Mouse (Mus musculus) liver, embryonic 16.5 days (tissue): ENCODE measurements around the gene Dars. TPM values are rescaled to one million over a fixed set of nuclear protein-coding genes. Genes with fewer than 3 reads are reported as not detected.

Experiments used
- ATAC-seq: fragments of 200-750 bp; cut with Nextera tagmentation; 2 replicates; pipeline ENCODE4 v1.8.0; 2017; ENCODE audit warnings: low read depth, mild to moderate bottlenecking, moderate number of reproducible peaks, moderate library complexity
- H3K27ac ChIP-seq: fragments of 300-500 bp; sonication (generic); 2 replicates; pipeline ENCODE4 v1.5.1; 2014; ENCODE audit warnings: mild to moderate bottlenecking, low read length
- H3K27me3 ChIP-seq: fragments of 300-500 bp; sonication (generic); 2 replicates; pipeline ENCODE4 v1.6.1; 2014; ENCODE audit warnings: low read depth, low read length, mixed read lengths; ENCODE audit not compliant: control insufficient read depth, insufficient read depth
- H3K36me3 ChIP-seq: fragments of 300-500 bp; sonication (generic); 2 replicates; pipeline ENCODE4 v1.6.1; 2014; ENCODE audit warnings: mild to moderate bottlenecking; ENCODE audit not compliant: control insufficient read depth, insufficient read depth
- H3K4me1 ChIP-seq: fragments of 300-500 bp; sonication (generic); 2 replicates; pipeline ENCODE4 v1.6.1; 2014; ENCODE audit warnings: low read depth, low read length, mixed read lengths; ENCODE audit not compliant: control insufficient read depth
- H3K4me2 ChIP-seq: fragments of 300-500 bp; sonication (generic); 2 replicates; pipeline ENCODE4 v1.6.1; 2014; ENCODE audit warnings: low read depth, low read length, mixed read lengths
- H3K4me3 ChIP-seq: fragments of 300-500 bp; sonication (generic); 2 replicates; pipeline ENCODE4 v1.5.1; 2014; ENCODE audit warnings: low read depth, mild to moderate bottlenecking, low read length
- H3K9ac ChIP-seq: fragments of 300-500 bp; sonication (generic); 2 replicates; pipeline ENCODE4 v1.6.1; 2014; ENCODE audit warnings: low read depth, low read length
- H3K9me3 ChIP-seq: fragments of 300-500 bp; sonication (generic); replicated peaks from 2 replicates; pipeline ENCODE4 v1.6.1; 2016; ENCODE audit warnings: low read length; ENCODE audit not compliant: control insufficient read depth
- WGBS: fragments of 180-500 bp; shearing (Covaris S2); extraction: QIAGEN DNeasy Blood & Tissue Kit; methylation state at CpG from one replicate; pipeline ENCODE4 v1.1.7; 2014; ENCODE audit not compliant: insufficient replicate concordance; 5-methylcytosine and 5-hydroxymethylcytosine counted together
- polyA plus RNA-seq: library from polyadenylated mRNA; unstranded; fragments of >200 nt; fragmentation: Nextera tagmentation; extraction: Ambion mirVana; gene quantifications from 2 replicates; pipeline ENCODE4 v1.2.1, GENCODE M21; 2015

Dars gene
- polyA plus RNA-seq, 1 experiment from 2014 or later = 98.0 TPM

- Histone ChIP-seq H3K4me2 (no peak overlapping the region), H3K27me3 (no peaks in the 10 kb centered on the region), H3K36me3 (peaks cover 23% of the 10 kb centered on the region), H3K4me3 (no peak overlapping the region), H3K4me1 (no peaks in the 10 kb centered on the region), H3K9me3 (no peaks in the 10 kb centered on the region), H3K27ac (no peak overlapping the region), H3K9ac (no peak overlapping the region)
- no peak for ATAC-seq
- WGBS = 63% methylated on average over 2 of the region's 2 CpGs
Observed at GRCm38 (mm10) chr1:128400926-128401325, 16.2 kb downstream of the Dars start.

- no peak for ATAC-seq
- H3K9ac ChIP-seq = no peak overlapping the region
- H3K4me3 ChIP-seq = no peak overlapping the region
- H3K4me1 ChIP-seq = no peaks in the 10 kb centered on the region
- H3K27me3 ChIP-seq = no peaks in the 10 kb centered on the region
- H3K36me3 ChIP-seq = peaks cover 22% of the 10 kb centered on the region
- H3K9me3 ChIP-seq = no peaks in the 10 kb centered on the region
- no peak overlapping the region for H3K4me2 ChIP-seq
- 73% methylated on average over 5 of the region's 5 CpGs for WGBS
- H3K27ac ChIP-seq = no peak overlapping the region
Observed at GRCm38 (mm10) chr1:128399941-128400915, 16.9 kb downstream of the Dars start.

- ATAC-seq = no peak
- WGBS = 79% methylated on average over 5 of the region's 5 CpGs
- no peak overlapping the region for H3K27ac ChIP-seq
- H3K4me1 ChIP-seq = no peaks in the 10 kb centered on the region
- peaks cover 18% of the 10 kb centered on the region for H3K36me3 ChIP-seq
- H3K9ac ChIP-seq = no peak overlapping the region
- no peaks in the 10 kb centered on the region for H3K9me3 ChIP-seq
- no peaks in the 10 kb centered on the region for H3K27me3 ChIP-seq
- H3K4me2 ChIP-seq = no peak overlapping the region
- H3K4me3 ChIP-seq = no peak overlapping the region
Observed at GRCm38 (mm10) chr1:128398738-128399445, 18.3 kb downstream of the Dars start.

GRCm38 (mm10) chr1:128394657-128395056 is 22.5 kb downstream of the Dars start:
- Histone ChIP-seq H3K4me1 (no peaks in the 10 kb centered on the region), H3K36me3 (peaks cover 16% of the 10 kb centered on the region)
- 74% methylated on average over 3 of the region's 3 CpGs for WGBS

GRCm38 (mm10) chr1:128392382-128392781 is 24.8 kb downstream of the Dars start:
- H3K4me3 ChIP-seq = no peak overlapping the region
- peaks cover 20% of the 10 kb centered on the region for H3K36me3 ChIP-seq
- WGBS = 84% methylated on average over 2 of the region's 2 CpGs
- no peak overlapping the region for H3K9ac ChIP-seq
- no peaks in the 10 kb centered on the region for H3K27me3 ChIP-seq
- no peak overlapping the region for H3K27ac ChIP-seq
- no peak for ATAC-seq
- H3K4me1 ChIP-seq = no peaks in the 10 kb centered on the region
- no peak overlapping the region for H3K4me2 ChIP-seq
- H3K9me3 ChIP-seq = no peaks in the 10 kb centered on the region

More at GRCm38 (mm10) chr1:128394657-128395056, 22.5 kb downstream of the Dars start:
- no peak overlapping the region for H3K9ac ChIP-seq
- H3K9me3 ChIP-seq = no peaks in the 10 kb centered on the region
- H3K4me3 ChIP-seq = no peak overlapping the region
- H3K27me3 ChIP-seq = no peaks in the 10 kb centered on the region
- ATAC-seq = no peak
- H3K27ac ChIP-seq = no peak overlapping the region
- no peak overlapping the region for H3K4me2 ChIP-seq

- Histone ChIP-seq H3K4me2 (no peak overlapping the region), H3K27me3 (no peaks in the 10 kb centered on the region), H3K27ac (no peak overlapping the region), H3K36me3 (peaks cover 31% of the 10 kb centered on the region), H3K4me1 (no peaks in the 10 kb centered on the region), H3K9ac (no peak overlapping the region), H3K4me3 (no peak overlapping the region), H3K9me3 (no peaks in the 10 kb centered on the region)
- ATAC-seq = no peak
- WGBS = 72% methylated on average over 7 of the region's 7 CpGs
Observed at GRCm38 (mm10) chr1:128386487-128386886, 30.7 kb downstream of the Dars start.

GRCm38 (mm10) chr1:128376841-128377240 is 40.3 kb downstream of the Dars start:
- no peak overlapping the region for H3K9ac ChIP-seq
- no peak for ATAC-seq
- WGBS = 81% methylated on average over 4 of the region's 4 CpGs
- H3K4me3 ChIP-seq = no peak overlapping the region
- no peaks in the 10 kb centered on the region for H3K4me1 ChIP-seq
- peaks cover 19% of the 10 kb centered on the region for H3K36me3 ChIP-seq
- H3K4me2 ChIP-seq = no peak overlapping the region
- no peak overlapping the region for H3K27ac ChIP-seq
- H3K9me3 ChIP-seq = no peaks in the 10 kb centered on the region
- H3K27me3 ChIP-seq = no peaks in the 10 kb centered on the region

- H3K9me3 ChIP-seq = no peaks in the 10 kb centered on the region
- ATAC-seq = no peak
- H3K4me3 ChIP-seq = no peak overlapping the region
- 79% methylated on average over 7 of the region's 7 CpGs for WGBS
- no peak overlapping the region for H3K9ac ChIP-seq
- H3K4me2 ChIP-seq = no peak overlapping the region
- no peak overlapping the region for H3K27ac ChIP-seq
- no peaks in the 10 kb centered on the region for H3K27me3 ChIP-seq
- H3K36me3 ChIP-seq = peaks cover 16% of the 10 kb centered on the region
- no peaks in the 10 kb centered on the region for H3K4me1 ChIP-seq
Observed at GRCm38 (mm10) chr1:128372143-128372860, 44.9 kb downstream of the Dars start.
